Mouse (Mus musculus): ENCODE measurements around the gene Dync1li1.

DNA sequence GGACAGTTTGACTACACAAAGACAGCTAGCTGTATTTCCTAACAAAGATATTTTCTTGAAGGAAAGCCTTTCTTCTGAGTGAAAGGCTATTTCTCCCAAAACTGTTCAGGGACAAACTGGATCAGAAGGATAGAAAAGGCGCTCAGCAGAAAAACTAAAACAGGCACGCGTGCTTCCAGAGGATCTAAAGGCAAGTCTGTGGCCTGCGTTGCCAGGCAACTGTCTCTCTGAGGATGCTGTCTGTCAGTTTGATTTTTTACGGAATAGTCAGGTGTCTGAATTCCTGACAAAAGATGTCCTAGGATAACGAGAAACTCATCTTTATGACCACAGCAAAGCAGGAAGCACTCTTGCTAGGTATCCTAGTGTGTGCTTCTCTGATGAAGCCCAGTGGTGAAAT, 28.1 kb upstream of the Dync1li1 start:
- TF ChIP-seq CTCF (IDR thresholded peaks at IDR 0.05; ENCODE audit: extremely low read depth, insufficient read depth, low read length): no peak
- TF ChIP-seq POLR2A (IDR thresholded peaks at IDR 0.05; ENCODE audit: extremely low read depth, insufficient read depth, low read length): no peak

All from cortical plate, adult 2 months (tissue).